Mouse (Mus musculus): Measurements from ENCODE around the gene Phf14. TPM values are rescaled to one million over a fixed set of nuclear protein-coding genes. Genes with fewer than 3 reads are reported as not detected.

Gene Phf14
- total and polyA plus RNA-seq, 3 experiments: 22.9 to 99.4 (median 81.4) TPM

DNA sequence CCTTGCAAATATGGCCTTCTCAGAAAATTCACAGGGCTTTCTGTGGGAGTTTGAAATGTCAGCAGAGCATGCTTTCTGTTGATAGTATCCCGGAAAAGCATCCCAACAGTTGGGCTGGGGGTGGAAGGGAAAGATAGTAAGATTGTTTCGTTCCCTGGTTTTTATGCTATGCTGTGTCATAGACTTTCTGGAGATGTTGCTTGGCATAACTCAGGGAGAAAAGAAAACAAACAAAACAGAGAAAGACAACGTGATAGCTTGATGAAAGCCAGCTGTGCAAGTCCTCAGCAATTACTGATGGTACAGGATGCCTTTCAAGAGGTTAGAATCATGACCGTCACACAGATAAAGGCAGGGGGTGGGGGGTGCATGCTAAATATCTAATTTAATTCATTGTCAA is 197.5 kb downstream of the Phf14 start:
- no peaks in the 10 kb centered on the region for H3K4me1 ChIP-seq (ENCODE audit: insufficient read depth, low read depth, low read length)
- TF ChIP-seq GATA2 (IDR thresholded peaks at IDR 0.05; ENCODE audit: borderline replicate concordance, low read depth, low read length) (no peak), POLR2AphosphoS5 (IDR thresholded peaks at IDR 0.05; ENCODE audit: insufficient replicate concordance, low read depth, low read length) (no peak), TAL1 (conservative IDR thresholded peaks at IDR 0.05; ENCODE audit: low read depth, low read length) (no peak), CTCF (IDR thresholded peaks at IDR 0.05; ENCODE audit: low read depth, low read length) (no peak), GATA1 (IDR thresholded peaks at IDR 0.05; ENCODE audit: borderline replicate concordance, low read length) (no peak)
- H3K9me3 ChIP-seq (replicated peaks): no peaks in the 10 kb centered on the region
- ATAC-seq (ENCODE audit: extremely low read depth, insufficient number of reproducible peaks, low FRiP score, poor library complexity, severe bottlenecking) (no peak), DNase-seq (ENCODE audit: low spot score) (no peak)
- no peak overlapping the region for H3K4me3 ChIP-seq (ENCODE audit: low read depth, low read length)
- H3K27me3 ChIP-seq (ENCODE audit: insufficient read depth, low read length): no peaks in the 10 kb centered on the region; the same call in 1 of the 2 replicates
- no peaks in the 10 kb centered on the region for H3K36me3 ChIP-seq (replicated peaks)

DNA sequence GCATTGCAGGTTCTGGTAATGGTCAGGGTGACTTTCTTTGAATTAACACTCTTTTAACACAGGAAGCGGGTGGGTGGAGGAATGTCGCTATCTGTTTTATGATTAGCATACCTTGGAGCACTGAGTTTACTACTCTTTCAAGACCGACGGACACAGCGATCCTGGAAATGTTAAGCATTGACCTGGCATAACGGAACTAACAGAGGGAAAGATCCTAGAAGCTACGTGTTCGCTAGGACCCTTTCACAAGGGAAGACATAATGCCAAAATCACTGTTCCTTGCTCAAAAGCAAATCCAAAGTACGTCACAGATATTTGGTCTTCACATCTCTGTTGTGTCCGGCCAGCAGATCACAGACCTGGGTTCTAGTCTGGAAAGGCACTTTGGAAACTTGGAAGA is 199.7 kb downstream of the Phf14 start:
- TF ChIP-seq POLR2AphosphoS5 (IDR thresholded peaks at IDR 0.05; ENCODE audit: insufficient replicate concordance, low read depth, low read length) (no peak), GATA1 (IDR thresholded peaks at IDR 0.05; ENCODE audit: borderline replicate concordance, low read length) (no peak), TAL1 (conservative IDR thresholded peaks at IDR 0.05; ENCODE audit: low read depth, low read length) (no peak), CTCF (IDR thresholded peaks at IDR 0.05; ENCODE audit: low read depth, low read length) (no peak), GATA2 (IDR thresholded peaks at IDR 0.05; ENCODE audit: borderline replicate concordance, low read depth, low read length) (no peak)

DNA sequence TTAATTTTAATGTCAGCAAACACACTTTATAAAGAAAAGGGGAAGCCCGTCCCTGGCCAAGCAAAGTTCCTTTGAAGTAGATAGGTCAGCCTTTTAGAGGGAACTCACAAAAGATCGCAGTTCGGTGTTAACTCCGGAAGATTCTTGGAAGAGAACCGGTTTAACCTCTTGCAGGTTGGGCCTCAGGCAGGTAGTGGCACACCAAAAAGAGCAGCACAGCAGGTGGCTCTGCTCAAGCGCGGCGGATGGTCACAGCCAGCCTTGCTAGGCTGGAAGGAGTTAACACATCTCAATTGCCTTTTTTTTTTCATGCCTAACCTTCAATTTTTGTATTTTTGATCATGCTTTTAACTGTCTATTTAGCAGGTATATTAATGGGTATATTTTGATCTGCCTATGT is 200.2 kb downstream of the Phf14 start:
- ATAC-seq (ENCODE audit: extremely low read depth, insufficient number of reproducible peaks, low FRiP score, poor library complexity, severe bottlenecking) (no peak), DNase-seq (ENCODE audit: low spot score) (no peak)
- no peaks in the 10 kb centered on the region for H3K36me3 ChIP-seq (replicated peaks)
- no peaks in the 10 kb centered on the region for H3K9me3 ChIP-seq (replicated peaks)
- no peaks in the 10 kb centered on the region for H3K4me1 ChIP-seq (ENCODE audit: insufficient read depth, low read depth, low read length)
- TF ChIP-seq GATA1 (IDR thresholded peaks at IDR 0.05; ENCODE audit: borderline replicate concordance, low read length) (no peak), POLR2AphosphoS5 (IDR thresholded peaks at IDR 0.05; ENCODE audit: insufficient replicate concordance, low read depth, low read length) (no peak), TAL1 (conservative IDR thresholded peaks at IDR 0.05; ENCODE audit: low read depth, low read length) (no peak), GATA2 (IDR thresholded peaks at IDR 0.05; ENCODE audit: borderline replicate concordance, low read depth, low read length) (no peak), CTCF (IDR thresholded peaks at IDR 0.05; ENCODE audit: low read depth, low read length) (no peak)
- no peaks in the 10 kb centered on the region; the same call in 1 of the 2 replicates for H3K27me3 ChIP-seq (ENCODE audit: insufficient read depth, low read length)
- no peak overlapping the region for H3K4me3 ChIP-seq (ENCODE audit: low read depth, low read length)

More for the DNA sequence above, 199.7 kb downstream of the Phf14 start:
- Histone ChIP-seq H3K4me3 (ENCODE audit: low read depth, low read length) (no peak overlapping the region), H3K27me3 (ENCODE audit: insufficient read depth, low read length) (no peaks in the 10 kb centered on the region; the same call in 1 of the 2 replicates), H3K9me3 (replicated peaks) (no peaks in the 10 kb centered on the region), H3K36me3 (replicated peaks) (no peaks in the 10 kb centered on the region), H3K4me1 (ENCODE audit: insufficient read depth, low read depth, low read length) (no peaks in the 10 kb centered on the region)
- no peak for DNase-seq (ENCODE audit: low spot score)
- ATAC-seq (ENCODE audit: extremely low read depth, insufficient number of reproducible peaks, low FRiP score, poor library complexity, severe bottlenecking): no peak

DNA sequence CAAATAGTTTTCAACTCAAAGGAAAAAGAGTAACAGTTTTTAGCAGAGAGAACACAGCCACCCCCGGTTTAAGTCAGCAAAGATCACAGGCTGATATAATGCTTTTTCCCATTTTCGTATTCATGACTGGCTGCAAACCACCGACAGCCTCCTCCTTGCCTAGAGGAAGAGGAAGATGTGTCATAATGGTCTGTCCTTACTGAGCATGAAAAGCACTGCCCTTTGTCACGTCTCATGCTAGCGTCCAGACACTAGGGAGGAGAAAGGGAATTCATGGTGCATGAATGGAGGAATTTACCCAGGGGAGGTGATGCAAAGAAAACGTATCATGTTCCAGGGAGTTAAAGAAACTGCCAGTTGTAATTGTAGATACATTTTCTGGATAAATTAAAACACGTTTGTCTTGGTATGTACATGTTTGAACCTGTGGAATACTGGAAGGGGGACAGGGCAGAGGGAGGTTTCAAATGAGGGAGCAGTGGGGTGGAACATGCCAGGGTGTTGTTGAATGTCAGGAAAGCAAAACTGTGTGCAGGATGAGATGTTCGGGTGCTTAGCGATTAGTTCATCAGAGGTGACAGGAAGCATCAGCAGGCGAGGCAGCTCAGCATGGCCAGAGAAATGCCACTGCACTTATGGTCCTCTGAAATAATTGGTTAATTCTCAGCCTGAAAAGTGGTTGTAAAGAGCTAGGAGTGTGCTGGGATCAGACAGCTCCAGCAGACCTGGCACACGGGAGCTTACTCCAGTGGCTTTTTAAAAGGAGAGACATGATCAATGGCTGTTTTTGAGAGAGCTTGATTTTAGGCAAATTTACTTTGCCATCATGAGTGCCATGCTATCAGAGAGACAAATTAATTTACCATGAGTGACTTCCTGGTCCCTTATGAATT is 209.6 kb downstream of the Phf14 start:
- TF ChIP-seq GATA1 (IDR thresholded peaks at IDR 0.05; ENCODE audit: borderline replicate concordance, low read length) (no peak), TAL1 (conservative IDR thresholded peaks at IDR 0.05; ENCODE audit: low read depth, low read length) (no peak), CTCF (IDR thresholded peaks at IDR 0.05; ENCODE audit: low read depth, low read length) (no peak), POLR2AphosphoS5 (IDR thresholded peaks at IDR 0.05; ENCODE audit: insufficient replicate concordance, low read depth, low read length) (no peak), GATA2 (IDR thresholded peaks at IDR 0.05; ENCODE audit: borderline replicate concordance, low read depth, low read length) (no peak)

DNA sequence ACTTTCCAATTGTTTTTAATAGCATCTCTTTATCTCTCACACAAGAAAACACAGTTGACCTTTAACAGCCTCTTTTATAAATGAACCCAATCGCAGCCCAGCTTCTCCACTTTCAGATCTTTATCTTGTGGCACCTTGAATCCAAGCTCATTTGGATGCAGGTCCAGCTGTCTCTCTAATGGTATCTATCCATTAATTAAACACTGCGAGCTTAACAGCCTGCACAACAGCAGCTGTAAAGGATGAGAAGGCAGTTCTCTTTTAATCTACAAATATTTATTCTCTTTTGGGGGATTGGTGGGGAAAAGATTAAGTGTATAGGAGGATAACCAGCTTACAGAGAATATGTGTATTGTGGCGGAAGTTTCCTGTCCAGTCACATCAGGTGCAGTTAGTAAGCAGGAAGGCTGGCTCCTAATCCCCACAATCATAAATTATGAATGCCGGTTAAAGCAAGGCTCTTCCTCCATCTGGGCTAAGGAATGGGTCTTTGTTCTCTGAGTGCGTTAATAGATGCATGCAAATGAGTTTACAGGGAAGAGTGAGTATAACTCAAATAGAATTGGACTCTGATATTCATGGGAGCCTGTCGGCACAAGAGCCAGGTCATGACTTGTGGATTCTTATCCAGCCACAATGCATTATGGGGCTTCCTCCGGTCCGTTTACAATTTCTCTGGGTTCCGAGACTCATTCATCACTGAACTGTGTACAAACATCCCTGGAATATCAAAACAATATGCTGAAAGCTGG is 210.4 kb downstream of the Phf14 start:
- Histone ChIP-seq H3K4me3 (ENCODE audit: low read depth, low read length) (no peak overlapping the region), H3K27me3 (ENCODE audit: insufficient read depth, low read length) (peaks cover 13% of the 10 kb centered on the region), H3K4me1 (ENCODE audit: insufficient read depth, low read depth, low read length) (peaks cover 15% of the 10 kb centered on the region; the same call in 1 of the 2 replicates), H3K36me3 (replicated peaks) (no peaks in the 10 kb centered on the region), H3K9me3 (replicated peaks) (no peaks in the 10 kb centered on the region)
- TF ChIP-seq GATA1 (IDR thresholded peaks at IDR 0.05; ENCODE audit: borderline replicate concordance, low read length) (no peak), GATA2 (IDR thresholded peaks at IDR 0.05; ENCODE audit: borderline replicate concordance, low read depth, low read length) (no peak), POLR2AphosphoS5 (IDR thresholded peaks at IDR 0.05; ENCODE audit: insufficient replicate concordance, low read depth, low read length) (no peak), CTCF (IDR thresholded peaks at IDR 0.05; ENCODE audit: low read depth, low read length) (no peak), TAL1 (conservative IDR thresholded peaks at IDR 0.05; ENCODE audit: low read depth, low read length) (no peak)
- DNase-seq (ENCODE audit: low spot score): no peak
- ATAC-seq (ENCODE audit: extremely low read depth, insufficient number of reproducible peaks, low FRiP score, poor library complexity, severe bottlenecking): no peak

More for the DNA sequence above, 209.6 kb downstream of the Phf14 start:
- H3K9me3 ChIP-seq (replicated peaks): no peaks in the 10 kb centered on the region
- H3K4me3 ChIP-seq (ENCODE audit: low read depth, low read length): no peak overlapping the region
- H3K4me1 ChIP-seq (ENCODE audit: insufficient read depth, low read depth, low read length): peaks cover 15% of the 10 kb centered on the region; the same call in 1 of the 2 replicates
- no peak for DNase-seq (ENCODE audit: low spot score)
- no peak for ATAC-seq (ENCODE audit: extremely low read depth, insufficient number of reproducible peaks, low FRiP score, poor library complexity, severe bottlenecking)
- H3K27me3 ChIP-seq (ENCODE audit: insufficient read depth, low read length): peaks cover 13% of the 10 kb centered on the region
- no peaks in the 10 kb centered on the region for H3K36me3 ChIP-seq (replicated peaks)

DNA sequence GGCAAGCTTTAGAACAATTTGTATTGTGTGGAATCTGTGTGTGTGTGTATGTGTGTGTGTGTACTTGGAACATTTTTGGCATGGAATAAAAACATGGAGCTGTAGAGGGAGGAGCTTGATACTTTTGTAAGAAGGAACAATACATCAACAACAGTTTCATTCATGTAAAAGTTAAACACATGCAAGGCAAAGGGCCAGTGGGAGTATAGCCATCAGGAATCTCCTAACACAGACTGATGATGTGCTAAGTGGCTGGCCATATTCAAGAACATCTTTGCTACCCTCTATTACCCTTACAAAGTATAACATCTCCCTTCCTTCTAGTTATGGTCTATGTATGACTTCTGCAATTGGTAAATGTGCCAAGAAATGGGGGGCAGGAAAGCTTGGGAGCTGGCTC is 215.2 kb downstream of the Phf14 start:
- H3K9me3 ChIP-seq (replicated peaks): no peaks in the 10 kb centered on the region
- TF ChIP-seq TAL1 (conservative IDR thresholded peaks at IDR 0.05; ENCODE audit: low read depth, low read length): no peak
- no peak for TF ChIP-seq GATA2 (IDR thresholded peaks at IDR 0.05; ENCODE audit: borderline replicate concordance, low read depth, low read length)
- TF ChIP-seq GATA1 (IDR thresholded peaks at IDR 0.05; ENCODE audit: borderline replicate concordance, low read length): no peak
- TF ChIP-seq CTCF (IDR thresholded peaks at IDR 0.05; ENCODE audit: low read depth, low read length): no peak
- no peak for TF ChIP-seq POLR2AphosphoS5 (IDR thresholded peaks at IDR 0.05; ENCODE audit: insufficient replicate concordance, low read depth, low read length)
- no peak overlapping the region for H3K4me3 ChIP-seq (ENCODE audit: low read depth, low read length)
- no peak for ATAC-seq (ENCODE audit: extremely low read depth, insufficient number of reproducible peaks, low FRiP score, poor library complexity, severe bottlenecking)
- H3K27me3 ChIP-seq (ENCODE audit: insufficient read depth, low read length): peaks cover 8% of the 10 kb centered on the region
- no peak for DNase-seq (ENCODE audit: low spot score)
- no peaks in the 10 kb centered on the region for H3K36me3 ChIP-seq (replicated peaks)
- H3K4me1 ChIP-seq (ENCODE audit: insufficient read depth, low read depth, low read length): 0 out of 2 replicates have a peak, but pooled peaks cover 7% of the 10 kb centered on the region

Measured in G1E (cell line).